ENCODE assay signal across 18 mouse cellular contexts in the genomic region with DNA sequence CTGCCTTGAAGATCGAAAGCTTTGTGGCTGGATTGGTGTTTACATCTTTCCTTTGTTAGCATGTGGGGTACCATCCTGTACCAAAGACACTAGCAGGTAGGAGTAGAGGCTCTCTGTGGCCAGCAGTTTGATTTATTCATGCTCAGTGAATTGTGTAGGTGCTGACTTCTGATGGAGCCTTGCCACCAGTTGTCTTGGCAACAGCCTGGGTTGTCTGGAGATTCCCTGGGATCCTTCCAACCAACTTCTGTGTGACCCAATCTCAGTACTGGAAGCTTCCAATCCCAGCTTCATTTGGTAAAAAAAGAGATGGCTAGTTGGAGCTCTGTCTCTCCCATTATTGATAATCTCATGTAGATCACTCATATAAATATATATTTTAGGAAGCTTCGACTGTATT.
DNase-seq lines count a peak whose midpoint lies in the region; ATAC-seq and TF ChIP-seq lines count a peak whose summit lies in the region.
"Had no signal": no experiment of that assay in that cellular context is flagged by ENCODE, and none has a peak within 500 bp of the region (broad histone marks: within the 10 kb centered on the region; RNA-seq: fewer than 3 reads in every experiment).

No protein-coding gene starts in this region.

- no peak for TF ChIP-seq CTCF in brain, embryonic 14.5 days (IDR thresholded peaks at IDR 0.05; ENCODE audit: borderline replicate concordance, extremely low read depth, insufficient read depth, insufficient read length)

- no peaks in the 10 kb centered on the region for H3K9me3 ChIP-seq in forebrain, embryonic 14.5 days (replicated peaks; ENCODE audit: control insufficient read depth, low read length)
- H3K9me3 ChIP-seq in forebrain, embryonic 11.5 days (ENCODE audit: control insufficient read depth, low read length), result no peaks in the 10 kb centered on the region
- no peaks in the 10 kb centered on the region for H3K9me3 ChIP-seq in hindbrain, embryonic 10.5 days
- no peaks in the 10 kb centered on the region for H3K9me3 ChIP-seq in hindbrain, embryonic 12.5 days (replicated peaks)
- no peaks in the 10 kb centered on the region for H3K9me3 ChIP-seq in midbrain, embryonic 14.5 days (ENCODE audit: control insufficient read depth, low read length)
- no peaks in the 10 kb centered on the region for H3K9me3 ChIP-seq in midbrain, embryonic 16.5 days (replicated peaks; ENCODE audit: control insufficient read depth, low read length, poor library complexity, severe bottlenecking)
- H3K9me3 ChIP-seq: forebrain, embryonic 13.5 days; heart, embryonic 15.5 days; hindbrain, embryonic 15.5 days; limb, embryonic 10.5 days had no signal

- H3K4me3 ChIP-seq in forebrain, embryonic 14.5 days (ENCODE audit: low read depth, low read length), result no peak overlapping the region
- no peak overlapping the region for H3K4me3 ChIP-seq in forebrain, embryonic 11.5 days (ENCODE audit: low read depth, low read length)
- no peak overlapping the region for H3K4me3 ChIP-seq in hindbrain, embryonic 10.5 days
- H3K4me3 ChIP-seq in hindbrain, embryonic 12.5 days, result no peak overlapping the region
- no peak overlapping the region for H3K4me3 ChIP-seq in midbrain, embryonic 14.5 days (replicated peaks; ENCODE audit: low read depth, low read length)
- H3K4me3 ChIP-seq in midbrain, embryonic 16.5 days (ENCODE audit: low read depth, low read length), result no peak overlapping the region
- H3K4me3 ChIP-seq: forebrain, embryonic 13.5 days; heart, embryonic 15.5 days; hindbrain, embryonic 15.5 days; limb, embryonic 10.5 days had no signal

- TF ChIP-seq POLR2A in brain, embryonic 14.5 days (IDR thresholded peaks at IDR 0.05; ENCODE audit: borderline replicate concordance, extremely low read depth, insufficient read depth, insufficient read length, poor library complexity, severe bottlenecking), result no peak

- H3K36me3 ChIP-seq in forebrain, embryonic 14.5 days (ENCODE audit: control insufficient read depth, insufficient read depth, low read length), result no peaks in the 10 kb centered on the region
- H3K36me3 ChIP-seq in forebrain, embryonic 11.5 days (ENCODE audit: control insufficient read depth, insufficient read depth, low read length), result no peaks in the 10 kb centered on the region
- H3K36me3 ChIP-seq in hindbrain, embryonic 10.5 days, result no peaks in the 10 kb centered on the region
- no peaks in the 10 kb centered on the region for H3K36me3 ChIP-seq in hindbrain, embryonic 12.5 days
- no peaks in the 10 kb centered on the region for H3K36me3 ChIP-seq in midbrain, embryonic 14.5 days (ENCODE audit: control insufficient read depth, insufficient read depth, low read length)
- H3K36me3 ChIP-seq in midbrain, embryonic 16.5 days (ENCODE audit: control insufficient read depth, insufficient read depth, low read length), result no peaks in the 10 kb centered on the region
- H3K36me3 ChIP-seq: heart, embryonic 15.5 days; hindbrain, embryonic 15.5 days; limb, embryonic 10.5 days had no signal

- no peak overlapping the region for H3K27ac ChIP-seq in forebrain, embryonic 14.5 days (ENCODE audit: low read depth, low read length)
- no peak overlapping the region for H3K27ac ChIP-seq in forebrain, embryonic 11.5 days (ENCODE audit: low read depth, low read length)
- peak overlapping the region; percentile 29; the same call in 1 of the 2 replicates for H3K27ac ChIP-seq in hindbrain, embryonic 10.5 days
- no peak overlapping the region for H3K27ac ChIP-seq in hindbrain, embryonic 12.5 days
- H3K27ac ChIP-seq in midbrain, embryonic 14.5 days (replicated peaks; ENCODE audit: low read depth, low read length), result no peak overlapping the region
- H3K27ac ChIP-seq in midbrain, embryonic 16.5 days (ENCODE audit: low read length), result no peak overlapping the region
- H3K27ac ChIP-seq: forebrain, embryonic 13.5 days; heart, embryonic 15.5 days; hindbrain, embryonic 15.5 days; limb, embryonic 10.5 days had no signal

- H3K4me1 ChIP-seq in forebrain, embryonic 14.5 days (ENCODE audit: control insufficient read depth, insufficient read depth, low read length), result peaks cover 19% of the 10 kb centered on the region
- peaks cover 2% of the 10 kb centered on the region; the same call in 1 of the 2 replicates for H3K4me1 ChIP-seq in forebrain, embryonic 11.5 days (replicated peaks; ENCODE audit: control insufficient read depth, insufficient read depth, low read length)
- H3K4me1 ChIP-seq in hindbrain, embryonic 10.5 days (replicated peaks), result peaks cover 32% of the 10 kb centered on the region
- peaks cover 26% of the 10 kb centered on the region for H3K4me1 ChIP-seq in hindbrain, embryonic 12.5 days
- H3K4me1 ChIP-seq in midbrain, embryonic 14.5 days (ENCODE audit: control insufficient read depth, insufficient read depth, low read length), result peaks cover 24% of the 10 kb centered on the region
- H3K4me1 ChIP-seq in midbrain, embryonic 16.5 days (ENCODE audit: control insufficient read depth, insufficient read depth, low read length), result peaks cover 18% of the 10 kb centered on the region
- H3K4me1 ChIP-seq: heart, embryonic 15.5 days; limb, embryonic 10.5 days had no signal

- ATAC-seq in forebrain, embryonic 14.5 days, result no peak
- no peak for ATAC-seq in forebrain, embryonic 11.5 days (replicated peaks; ENCODE audit: low FRiP score)
- ATAC-seq in hindbrain, embryonic 12.5 days (ENCODE audit: low FRiP score), result no peak
- no peak for ATAC-seq in midbrain, embryonic 14.5 days (ENCODE audit: low FRiP score, low TSS enrichment)
- ATAC-seq in midbrain, embryonic 16.5 days, result no peak
- ATAC-seq: forebrain, embryonic 13.5 days; intestine, embryonic 16.5 days; liver, postnatal 0 days had no signal

- no peaks in the 10 kb centered on the region for H3K27me3 ChIP-seq in forebrain, embryonic 14.5 days (replicated peaks; ENCODE audit: control insufficient read depth, insufficient read depth, low read length)
- H3K27me3 ChIP-seq in forebrain, embryonic 11.5 days (ENCODE audit: control insufficient read depth, insufficient read depth, low read length), result no peaks in the 10 kb centered on the region
- H3K27me3 ChIP-seq in hindbrain, embryonic 10.5 days (ENCODE audit: insufficient read depth, poor library complexity, severe bottlenecking), result no peaks in the 10 kb centered on the region
- no peaks in the 10 kb centered on the region for H3K27me3 ChIP-seq in hindbrain, embryonic 12.5 days
- no peaks in the 10 kb centered on the region for H3K27me3 ChIP-seq in midbrain, embryonic 14.5 days (ENCODE audit: control insufficient read depth, insufficient read depth, low read length)
- H3K27me3 ChIP-seq in midbrain, embryonic 16.5 days (ENCODE audit: control insufficient read depth, insufficient read depth, low read depth, low read length), result no peaks in the 10 kb centered on the region
- H3K27me3 ChIP-seq: forebrain, embryonic 13.5 days; heart, embryonic 15.5 days; hindbrain, embryonic 15.5 days had no signal

- H3K9ac ChIP-seq in forebrain, embryonic 14.5 days (ENCODE audit: low read length), result no peak overlapping the region
- no peak overlapping the region for H3K9ac ChIP-seq in forebrain, embryonic 11.5 days (ENCODE audit: low read length)
- H3K9ac ChIP-seq in hindbrain, embryonic 12.5 days, result no peak overlapping the region
- H3K9ac ChIP-seq in midbrain, embryonic 14.5 days (replicated peaks; ENCODE audit: low read length), result no peak overlapping the region
- no peak overlapping the region for H3K9ac ChIP-seq in midbrain, embryonic 16.5 days (ENCODE audit: low read depth, low read length)
- H3K9ac ChIP-seq: forebrain, embryonic 13.5 days; heart, embryonic 15.5 days; hindbrain, embryonic 15.5 days; liver, postnatal 0 days had no signal

- H3K4me2 ChIP-seq in forebrain, embryonic 14.5 days (ENCODE audit: low read length), result no peak overlapping the region
- H3K4me2 ChIP-seq in forebrain, embryonic 11.5 days (ENCODE audit: low read depth, low read length, severe bottlenecking), result no peak overlapping the region
- no peak overlapping the region for H3K4me2 ChIP-seq in hindbrain, embryonic 12.5 days (replicated peaks)
- H3K4me2 ChIP-seq in midbrain, embryonic 14.5 days (ENCODE audit: low read length), result no peak overlapping the region
- no peak overlapping the region for H3K4me2 ChIP-seq in midbrain, embryonic 16.5 days (ENCODE audit: low read length)
- H3K4me2 ChIP-seq: forebrain, embryonic 13.5 days; heart, embryonic 15.5 days; hindbrain, embryonic 15.5 days had no signal

- WGBS in forebrain, embryonic 14.5 days, result 92% methylated on average over 2 of the region's 2 CpGs
- 93% methylated on average over 2 of the region's 2 CpGs for WGBS in forebrain, embryonic 11.5 days
- WGBS in hindbrain, embryonic 10.5 days, result 96% methylated on average over 2 of the region's 2 CpGs
- WGBS in hindbrain, embryonic 12.5 days, result 92% methylated on average over 2 of the region's 2 CpGs
- WGBS in midbrain, embryonic 14.5 days, result 97% methylated on average over 2 of the region's 2 CpGs
- 97% methylated on average over 2 of the region's 2 CpGs for WGBS in midbrain, embryonic 16.5 days

- DNase-seq in forebrain, embryonic 14.5 days (ENCODE audit: low spot score), result peak; percentile 22
- DNase-seq in forebrain, embryonic 11.5 days (ENCODE audit: low spot score), result no peak
- DNase-seq in hindbrain, embryonic 10.5 days (ENCODE audit: low spot score), result no peak
- DNase-seq in midbrain, embryonic 14.5 days, result peak; percentile 17
- peak; percentile 58 for DNase-seq in brain, embryonic 14.5 days (ENCODE audit: low read depth)
- DNase-seq: adrenal gland, adult 8-10 months; B cell, adult 2 months; cerebellum, adult 18-20 months; kidney, postnatal 4 days; liver, postnatal 0 days; lung, postnatal 10 days had no signal

Comparison
In these comparisons a context has a peak if more than half of its experiments do, and no peak if none do; other contexts are left out.
1. DNase-seq: peak in forebrain, embryonic 14.5 days (single experiment), midbrain, embryonic 14.5 days (single experiment) and brain, embryonic 14.5 days (single experiment); none in forebrain, embryonic 11.5 days (single experiment) and hindbrain, embryonic 10.5 days (single experiment).